Mouse (Mus musculus): ENCODE results near the gene Apbb2. TPM values are rescaled to one million over a fixed set of nuclear protein-coding genes. Genes with fewer than 3 reads are reported as not detected.

Apbb2 gene
- polyA plus RNA-seq, 1 experiment from 2014 or later: 37.3 TPM

Other genes with a start within 250 kb of the Apbb2 start
- 25.7 and 33.5 TPM in 2 replicates for gene Uchl1, start 57.3 kb upstream of the Apbb2 start, polyA plus RNA-seq (2016; fragmentation: Nextera tagmentation; extraction: Ambion mirVana)
- gene Limch1, start 127.0 kb upstream of the Apbb2 start, polyA plus RNA-seq (2016; fragmentation: Nextera tagmentation; extraction: Ambion mirVana): 21.8 and 28.9 TPM in 2 replicates